Mouse (Mus musculus) midbrain, postnatal 0 days (tissue): Measurements from ENCODE around the gene Plekhg5. TPM values are rescaled to one million over a fixed set of nuclear protein-coding genes. Genes with fewer than 3 reads are reported as not detected.

Source experiments
- ATAC-seq: fragments of 200-750 bp; cut with Nextera tagmentation; 2 replicates; pipeline ENCODE4 v1.8.0; 2017; ENCODE audit warnings: moderate number of reproducible peaks, mild to moderate bottlenecking, moderate TSS enrichment, moderate library complexity; ENCODE audit not compliant: low FRiP score
- DNase-seq: peaks from one replicate; pipeline ENCODE4 v3.0.0-alpha.2; 2015; ENCODE audit warnings: low spot score
- H3K27ac ChIP-seq: fragments of 300-500 bp; sonication (generic); 2 replicates; pipeline ENCODE4 v1.5.1; 2014; ENCODE audit warnings: low read depth, mild to moderate bottlenecking, low read length, mixed read lengths
- H3K27me3 ChIP-seq: fragments of 300-500 bp; sonication (generic); 2 replicates; pipeline ENCODE4 v1.6.1; 2014; ENCODE audit warnings: low read length, control low read depth, mixed read lengths; ENCODE audit not compliant: insufficient read depth
- H3K36me3 ChIP-seq: fragments of 300-500 bp; sonication (generic); 2 replicates; pipeline ENCODE4 v1.6.1; 2014; ENCODE audit warnings: low read length, control low read depth, mixed read lengths; ENCODE audit not compliant: insufficient read depth
- H3K4me1 ChIP-seq: fragments of 300-500 bp; sonication (generic); 2 replicates; pipeline ENCODE4 v1.6.1; 2014; ENCODE audit warnings: mild to moderate bottlenecking, control low read depth, antibody characterized with exemption, low read length, mixed read lengths; ENCODE audit not compliant: insufficient read depth
- H3K4me2 ChIP-seq: fragments of 300-500 bp; sonication (generic); 2 replicates; pipeline ENCODE4 v1.6.1; 2014; ENCODE audit warnings: low read depth, mild to moderate bottlenecking, low read length, mixed read lengths; ENCODE audit not compliant: poor library complexity, severe bottlenecking
- H3K4me3 ChIP-seq: fragments of 300-500 bp; sonication (generic); 2 replicates; pipeline ENCODE4 v1.5.1; 2014; ENCODE audit warnings: low read depth, mild to moderate bottlenecking, low read length, moderate library complexity
- H3K9ac ChIP-seq: fragments of 300-500 bp; sonication (generic); replicated peaks from 2 replicates; pipeline ENCODE4 v1.6.1; 2014; ENCODE audit warnings: mild to moderate bottlenecking, low read length, moderate library complexity, mixed read lengths; ENCODE audit not compliant: poor library complexity, severe bottlenecking
- H3K9me3 ChIP-seq: fragments of 300-500 bp; sonication (generic); 2 replicates; pipeline ENCODE4 v1.6.1; 2016; ENCODE audit warnings: low read length, control low read depth
- CTCF ChIP-seq: IDR thresholded peaks from 2 replicates; pipeline ENCODE4 v1.5.1; 2016; ENCODE audit warnings: antibody characterized with exemption, mild to moderate bottlenecking
- WGBS: fragments of 180-500 bp; shearing (Covaris S2); extraction: QIAGEN DNeasy Blood & Tissue Kit; methylation state at CpG from one replicate; pipeline ENCODE4 v1.1.7; 2014; 5-methylcytosine and 5-hydroxymethylcytosine counted together
- polyA plus RNA-seq: library from polyadenylated mRNA; unstranded; fragments of >200 nt; fragmentation: Nextera tagmentation; extraction: Ambion mirVana; gene quantifications from 2 replicates; pipeline ENCODE4 v1.2.1, GENCODE M21; 2015
- total RNA-seq: library from RNA; depleted of rRNA; stranded (reverse); fragments of >200 nt; gene quantifications from 2 replicates; pipeline ENCODE4 v1.2.3, GENCODE M21; 2014

The Plekhg5 gene
- total and polyA plus RNA-seq, 2 experiments from 2014 or later = 13.0 to 33.5 TPM

- Histone ChIP-seq H3K4me3 (no peak overlapping the region), H3K27ac (no peak overlapping the region), H3K27me3 (peaks cover 89% of the 10 kb centered on the region), H3K36me3 (0 out of 2 replicates have a peak, but pooled peaks cover 6% of the 10 kb centered on the region), H3K4me1 (0 out of 2 replicates have a peak, but pooled peaks cover 3% of the 10 kb centered on the region), H3K4me2 (peak overlapping the region; percentile 30), H3K9ac (no peak overlapping the region), H3K9me3 (no peaks in the 10 kb centered on the region)
- WGBS = 9% methylated on average over 39 of the region's 39 CpGs
- peak; percentile 67 for TF ChIP-seq CTCF
- ATAC-seq = no peak
- DNase-seq = peak; percentile 52
Measured at GRCm38 (mm10) chr4:152119396-152120292, 47.3 kb downstream of the Plekhg5 start.

- no peaks in the 10 kb centered on the region for H3K9me3 ChIP-seq
- H3K9ac ChIP-seq = no peak overlapping the region
- H3K36me3 ChIP-seq = no peaks in the 10 kb centered on the region
- 2% methylated on average over 31 of the region's 31 CpGs for WGBS
- 0 out of 2 replicates have a peak, but pooled peaks cover 5% of the 10 kb centered on the region for H3K4me1 ChIP-seq
- H3K4me2 ChIP-seq = peak overlapping the region; percentile 19; the same call in 1 of the 2 replicates
- ATAC-seq (no peak), DNase-seq (no peak)
- no peak overlapping the region for H3K27ac ChIP-seq
- peaks cover 89% of the 10 kb centered on the region for H3K27me3 ChIP-seq
- H3K4me3 ChIP-seq = no peak overlapping the region
- TF ChIP-seq CTCF = no peak
Measured at GRCm38 (mm10) chr4:152120311-152121182, 48.2 kb downstream of the Plekhg5 start.

GRCm38 (mm10) chr4:152121183-152121505 is 48.8 kb downstream of the Plekhg5 start:
- Histone ChIP-seq H3K4me1 (peaks cover 11% of the 10 kb centered on the region; the same call in 1 of the 2 replicates), H3K9me3 (no peaks in the 10 kb centered on the region), H3K36me3 (no peaks in the 10 kb centered on the region), H3K4me3 (no peak overlapping the region), H3K27ac (no peak overlapping the region), H3K4me2 (peak overlapping the region; percentile 19; the same call in 1 of the 2 replicates), H3K9ac (no peak overlapping the region), H3K27me3 (peaks cover 89% of the 10 kb centered on the region)
- WGBS = 3% methylated on average over 12 of the region's 12 CpGs
- no peak for TF ChIP-seq CTCF
- DNase-seq (no peak), ATAC-seq (no peak)

- no peaks in the 10 kb centered on the region for H3K36me3 ChIP-seq
- no peak overlapping the region for H3K4me2 ChIP-seq
- TF ChIP-seq CTCF = no peak
- H3K27ac ChIP-seq = no peak overlapping the region
- no peak overlapping the region for H3K4me3 ChIP-seq
- DNase-seq = no peak
- no peak overlapping the region for H3K9ac ChIP-seq
- WGBS = 11% methylated on average over 13 of the region's 13 CpGs
- ATAC-seq = no peak
- H3K9me3 ChIP-seq = no peaks in the 10 kb centered on the region
- peaks cover 11% of the 10 kb centered on the region; the same call in 1 of the 2 replicates for H3K4me1 ChIP-seq
- peaks cover 91% of the 10 kb centered on the region for H3K27me3 ChIP-seq
Measured at GRCm38 (mm10) chr4:152124361-152124961, 52.2 kb downstream of the Plekhg5 start.

- no peak for TF ChIP-seq CTCF
- no peak for ATAC-seq
Measured at GRCm38 (mm10) chr4:152125161-152126025, 53.1 kb downstream of the Plekhg5 start.

More at GRCm38 (mm10) chr4:152125161-152126025, 53.1 kb downstream of the Plekhg5 start:
- DNase-seq = no peak
- Histone ChIP-seq H3K4me1 (peaks cover 11% of the 10 kb centered on the region; the same call in 1 of the 2 replicates), H3K9ac (0 out of 2 replicates have a peak overlapping the region, but pooled peaks have one; percentile 24), H3K4me3 (peak overlapping the region; percentile 28), H3K4me2 (peak overlapping the region; percentile 49), H3K36me3 (no peaks in the 10 kb centered on the region), H3K27me3 (peaks cover 92% of the 10 kb centered on the region), H3K9me3 (no peaks in the 10 kb centered on the region), H3K27ac (no peak overlapping the region)
- WGBS = 4% methylated on average over 56 of the region's 56 CpGs
